Mouse (Mus musculus) lung, postnatal 0 days (tissue): ENCODE measurements at regions not wholly inside any gene's neighbourhood (a gene's known extent, or its start where the extent isn't known, plus 50 kb on each side); places are given as distances from the start of the nearest gene placed in this dataset.

Source experiments
- ATAC-seq: fragments of 200-750 bp; cut with Nextera tagmentation; 2 replicates; pipeline ENCODE4 v1.8.0; 2017; ENCODE audit warnings: moderate library complexity
- DNase-seq: peaks from one replicate; pipeline ENCODE4 v3.0.0-alpha.2; 2016; ENCODE audit warnings: low spot score
- H3K27ac ChIP-seq: fragments of 300-500 bp; sonication (generic); 2 replicates; pipeline ENCODE4 v1.5.1; 2014; ENCODE audit warnings: antibody characterized with exemption, mild to moderate bottlenecking, low read length, mixed read lengths
- H3K27me3 ChIP-seq: fragments of 300-500 bp; sonication (generic); replicated peaks from 2 replicates; pipeline ENCODE4 v1.6.1; 2014; ENCODE audit warnings: low read length, mixed read lengths; ENCODE audit not compliant: insufficient read depth
- H3K36me3 ChIP-seq: fragments of 300-500 bp; sonication (generic); 2 replicates; pipeline ENCODE4 v1.6.1; 2014; ENCODE audit warnings: low read length, mixed read lengths; ENCODE audit not compliant: insufficient read depth
- H3K4me1 ChIP-seq: fragments of 300-500 bp; sonication (generic); 2 replicates; pipeline ENCODE4 v1.6.1; 2014; ENCODE audit warnings: antibody characterized with exemption, low read depth, low read length, mixed read lengths; ENCODE audit not compliant: insufficient read depth
- H3K4me2 ChIP-seq: fragments of 300-500 bp; sonication (generic); replicated peaks from 2 replicates; pipeline ENCODE4 v1.6.1; 2014; ENCODE audit warnings: low read depth, mild to moderate bottlenecking, low read length, moderate library complexity, mixed read lengths
- H3K4me3 ChIP-seq: fragments of 300-500 bp; sonication (generic); 2 replicates; pipeline ENCODE4 v1.5.1; 2014; ENCODE audit warnings: low read depth, low read length
- H3K9ac ChIP-seq: fragments of 300-500 bp; sonication (generic); replicated peaks from 2 replicates; pipeline ENCODE4 v1.6.1; 2014; ENCODE audit warnings: low read depth, mild to moderate bottlenecking
- H3K9me3 ChIP-seq: fragments of 300-500 bp; sonication (generic); 2 replicates; pipeline ENCODE4 v1.6.1; 2016; ENCODE audit warnings: low read length, mixed read lengths
- CTCF ChIP-seq: IDR thresholded peaks from 2 replicates; pipeline ENCODE4 v1.5.1; 2016; ENCODE audit warnings: antibody characterized with exemption, mild to moderate bottlenecking
- EP300 ChIP-seq: IDR thresholded peaks from 2 replicates; pipeline ENCODE4 v1.6.1; 2016; ENCODE audit warnings: antibody characterized with exemption, mild to moderate bottlenecking, control low read depth
- WGBS: fragments of 180-500 bp; shearing (Covaris S2); extraction: QIAGEN DNeasy Blood & Tissue Kit; methylation state at CpG from one replicate; pipeline ENCODE4 v1.1.7; 2014; 5-methylcytosine and 5-hydroxymethylcytosine counted together

DNA sequence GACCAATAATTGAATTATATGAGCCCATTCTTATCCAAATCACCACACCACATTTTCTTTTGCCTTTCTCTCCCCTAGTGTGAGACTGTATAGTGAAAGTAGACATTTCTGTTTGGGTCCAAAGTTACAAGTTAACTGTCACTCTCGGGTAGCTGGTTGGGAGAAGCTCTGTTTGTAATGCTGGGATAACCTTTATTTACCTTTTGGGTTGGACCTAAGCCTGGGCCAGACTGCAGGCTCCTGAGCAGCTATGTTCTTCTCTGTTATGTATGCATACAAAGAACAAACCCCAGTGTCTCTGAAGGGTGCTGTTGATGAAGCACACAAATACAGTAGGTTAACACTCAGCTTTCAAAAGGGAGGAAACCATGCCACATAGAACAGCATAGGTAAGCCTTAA is 373.9 kb upstream of the Tshz3 start:
- WGBS = 67% methylated on average over 1 of the region's 1 CpGs
- Histone ChIP-seq H3K27ac (no peak overlapping the region), H3K4me3 (no peak overlapping the region), H3K9me3 (no peaks in the 10 kb centered on the region), H3K4me1 (no peaks in the 10 kb centered on the region), H3K36me3 (no peaks in the 10 kb centered on the region), H3K4me2 (no peak overlapping the region), H3K27me3 (no peaks in the 10 kb centered on the region), H3K9ac (no peak overlapping the region)
- TF ChIP-seq EP300 = no peak
- TF ChIP-seq CTCF = no peak
- DNase-seq = no peak
- no peak for ATAC-seq

DNA sequence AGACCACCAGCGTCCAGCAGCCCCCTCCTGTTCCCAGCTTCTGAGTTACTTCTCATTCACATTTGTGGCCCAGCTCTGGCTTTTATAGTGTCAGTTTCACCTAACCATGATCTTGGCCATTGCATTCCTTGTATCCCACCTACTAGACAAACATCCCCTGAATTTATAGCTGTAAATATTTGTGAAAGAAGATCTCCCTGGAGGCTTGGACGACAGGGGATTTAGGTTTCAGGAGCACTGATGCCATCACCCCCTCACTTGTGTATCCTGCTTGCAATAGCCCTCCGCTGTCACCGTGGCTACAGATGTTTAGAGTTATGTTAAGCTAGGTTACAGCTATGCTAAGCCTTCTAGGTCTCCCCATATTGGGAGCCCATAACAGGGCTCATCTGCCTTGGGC is 375.7 kb upstream of the Tshz3 start:
- no peak for ATAC-seq
- WGBS = 61% methylated on average over 4 of the region's 4 CpGs
- Histone ChIP-seq H3K9me3 (no peaks in the 10 kb centered on the region), H3K4me3 (no peak overlapping the region), H3K4me1 (no peaks in the 10 kb centered on the region), H3K9ac (no peak overlapping the region), H3K27ac (no peak overlapping the region), H3K4me2 (no peak overlapping the region), H3K27me3 (no peaks in the 10 kb centered on the region), H3K36me3 (no peaks in the 10 kb centered on the region)
- TF ChIP-seq CTCF (no peak), EP300 (no peak)
- no peak for DNase-seq

DNA sequence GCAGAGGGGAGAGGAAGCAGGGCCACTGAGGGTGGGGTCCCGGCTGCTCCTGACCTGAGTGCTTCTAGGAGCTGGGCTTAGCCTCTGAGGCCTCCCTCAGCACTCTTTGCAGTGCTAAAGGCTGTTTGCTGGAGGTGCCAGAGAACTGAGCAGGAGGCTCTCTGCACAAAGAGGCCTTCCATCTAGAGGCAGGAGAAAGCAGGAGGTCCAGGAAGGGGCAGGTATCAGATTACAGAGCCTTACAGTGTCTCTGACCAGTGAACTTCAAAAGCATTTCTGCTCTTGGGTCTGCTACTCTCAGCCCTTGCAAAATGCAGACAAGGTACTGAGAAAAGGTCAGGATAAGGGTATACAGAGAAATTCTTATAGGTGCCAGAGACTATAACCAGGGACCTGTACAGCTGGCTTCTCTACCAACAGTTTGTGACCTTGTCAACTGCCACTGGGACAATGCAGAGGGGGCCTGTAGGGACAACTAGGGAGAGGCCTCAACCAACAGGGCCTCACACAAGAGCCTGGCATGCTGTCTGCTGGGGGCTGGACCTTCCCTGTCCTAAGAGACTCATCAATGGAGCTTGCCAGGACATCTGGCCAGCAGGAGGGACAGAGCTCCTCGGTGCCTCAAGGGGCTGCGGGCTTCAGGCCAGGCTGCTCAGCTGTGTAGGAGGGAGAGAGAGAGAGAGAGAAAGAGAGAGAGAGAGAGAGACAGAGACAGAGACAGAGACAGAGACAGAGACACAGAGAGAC is 380.3 kb upstream of the Tshz3 start:
- 26% methylated on average over 3 of the region's 3 CpGs for WGBS
- Histone ChIP-seq H3K9me3 (no peaks in the 10 kb centered on the region), H3K9ac (no peak overlapping the region), H3K36me3 (no peaks in the 10 kb centered on the region), H3K4me2 (no peak overlapping the region), H3K27ac (no peak overlapping the region), H3K4me3 (no peak overlapping the region), H3K27me3 (no peaks in the 10 kb centered on the region), H3K4me1 (no peaks in the 10 kb centered on the region)
- ATAC-seq = no peak
- DNase-seq = peak; percentile 14
- TF ChIP-seq CTCF (no peak), EP300 (no peak)

DNA sequence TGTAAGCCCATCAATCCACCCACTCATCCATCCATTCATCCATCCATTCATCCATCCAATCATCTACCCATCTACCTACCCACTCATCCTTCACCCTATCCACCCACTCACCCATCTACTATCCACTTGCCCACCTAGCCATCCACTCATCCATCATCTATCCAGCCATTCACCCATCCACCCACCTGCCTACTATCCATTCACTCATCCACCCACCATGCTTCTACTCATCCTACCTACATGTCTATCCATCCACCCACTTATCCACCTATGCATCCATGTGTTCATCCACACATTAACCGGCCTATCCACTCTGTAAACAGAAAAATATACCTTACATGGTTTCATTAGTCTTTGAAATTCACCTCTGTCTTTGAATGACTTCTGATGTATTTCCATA is 384.2 kb upstream of the Tshz3 start:
- ATAC-seq (no peak), DNase-seq (no peak)
- Histone ChIP-seq H3K36me3 (no peaks in the 10 kb centered on the region), H3K4me3 (no peak overlapping the region), H3K9ac (no peak overlapping the region), H3K27me3 (no peaks in the 10 kb centered on the region), H3K9me3 (no peaks in the 10 kb centered on the region), H3K4me2 (no peak overlapping the region), H3K4me1 (no peaks in the 10 kb centered on the region), H3K27ac (no peak overlapping the region)
- no peak for TF ChIP-seq CTCF
- TF ChIP-seq EP300 = no peak
- WGBS = 79% methylated on average over 1 of the region's 1 CpGs

DNA sequence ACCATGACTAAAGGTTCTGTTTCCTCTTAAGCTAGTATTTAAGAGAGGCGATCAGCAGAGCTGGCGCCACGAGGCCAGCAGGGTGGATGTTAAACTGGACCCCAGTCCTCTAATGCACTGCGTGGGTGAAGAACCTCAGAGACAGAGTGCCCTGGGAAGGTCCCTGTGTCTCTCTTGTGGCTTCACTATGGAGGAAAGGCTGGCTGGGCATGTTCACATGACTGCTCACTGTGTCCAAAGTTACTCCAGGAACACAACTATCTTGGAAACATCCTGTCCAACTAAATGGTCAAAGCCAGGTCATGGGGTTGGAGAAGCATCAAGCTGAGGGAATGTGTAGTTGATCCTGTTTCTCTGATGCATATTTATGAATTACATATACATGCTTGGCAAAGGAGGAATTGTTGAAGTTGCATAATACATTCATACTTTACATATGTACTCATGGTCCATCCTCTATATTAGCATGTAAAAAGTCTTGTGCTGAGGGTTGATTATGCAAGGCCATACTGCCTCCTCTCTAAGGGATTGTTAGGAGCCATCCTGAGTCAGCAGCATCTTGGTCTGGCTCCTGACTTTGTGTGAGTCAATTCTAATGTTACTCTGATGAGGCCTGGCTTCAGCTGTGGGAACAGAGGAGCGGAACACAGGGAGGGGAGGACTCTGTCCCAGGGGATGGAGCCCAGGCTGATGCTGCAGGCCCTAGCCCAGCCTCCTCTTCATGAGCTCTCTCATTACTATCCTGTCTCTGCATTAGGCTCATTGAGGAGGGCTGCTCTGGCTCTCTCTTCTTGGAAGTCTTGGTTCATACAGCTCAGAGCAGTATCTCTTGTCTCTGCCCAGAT is 387.9 kb upstream of the Tshz3 start:
- Histone ChIP-seq H3K4me3 (no peak overlapping the region), H3K9ac (no peak overlapping the region), H3K36me3 (no peaks in the 10 kb centered on the region), H3K27ac (no peak overlapping the region), H3K4me2 (no peak overlapping the region), H3K27me3 (no peaks in the 10 kb centered on the region), H3K4me1 (no peaks in the 10 kb centered on the region), H3K9me3 (no peaks in the 10 kb centered on the region)
- peak; percentile 26; the same call in 1 of the 2 replicates for ATAC-seq
- 92% methylated on average over 5 of the region's 5 CpGs for WGBS
- peak; percentile 22 for DNase-seq
- TF ChIP-seq CTCF (no peak), EP300 (no peak)

DNA sequence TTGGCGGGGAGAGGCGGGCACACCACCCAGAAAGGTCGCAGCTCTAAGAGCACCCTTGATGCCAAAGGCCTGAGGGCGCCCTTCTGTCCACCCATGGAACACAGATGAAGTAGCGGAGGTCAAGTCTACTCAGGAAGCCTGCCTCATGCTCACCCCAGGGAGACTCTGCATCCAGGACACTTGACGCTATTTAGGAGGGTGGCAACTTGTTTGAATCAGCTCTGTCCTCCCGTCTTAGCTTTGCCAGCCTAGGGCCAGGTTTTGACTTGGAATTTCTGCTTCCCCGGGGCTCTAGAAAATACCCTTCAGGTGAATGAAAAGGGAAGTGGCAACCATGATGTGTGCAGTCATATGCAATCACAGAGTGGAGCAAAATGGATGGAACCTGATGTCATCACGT is 389.2 kb upstream of the Tshz3 start:
- H3K36me3 ChIP-seq = no peaks in the 10 kb centered on the region
- no peaks in the 10 kb centered on the region for H3K4me1 ChIP-seq
- DNase-seq = no peak
- no peak overlapping the region for H3K9ac ChIP-seq
- H3K4me2 ChIP-seq = no peak overlapping the region
- H3K27ac ChIP-seq = no peak overlapping the region
- H3K4me3 ChIP-seq = no peak overlapping the region
- H3K9me3 ChIP-seq = no peaks in the 10 kb centered on the region
- no peak for TF ChIP-seq EP300
- no peak for TF ChIP-seq CTCF
- no peak for ATAC-seq
- no peaks in the 10 kb centered on the region for H3K27me3 ChIP-seq
- 88% methylated on average over 9 of the region's 9 CpGs for WGBS
